Mouse (Mus musculus): Measurements from ENCODE around the gene Tmem132b.
"Not testable (repeated sequence)": the region's sequence is repeated elsewhere in the genome, so short reads cannot be mapped to it uniquely, and the experiment has no call there.

The Tmem132b gene

GRCm38 (mm10) chr5:125531634-125532033 lies at the start of gene Tmem132b:
Tmem132b (plus strand) TSS chr5:125531774.
- no peak for DNase-seq

- no peak for DNase-seq
Observed at GRCm38 (mm10) chr5:125482474-125482873, 49.1 kb upstream of the Tmem132b start.

GRCm38 (mm10) chr5:125483712-125484611 lies 47.6 kb upstream of the Tmem132b start:
- DNase-seq, result no peak

GRCm38 (mm10) chr5:125485031-125485778 lies 46.4 kb upstream of the Tmem132b start:
- DNase-seq, result no peak

- no peak for DNase-seq
Observed at GRCm38 (mm10) chr5:125486088-125486487, 45.5 kb upstream of the Tmem132b start.

GRCm38 (mm10) chr5:125487375-125488115 lies 44.0 kb upstream of the Tmem132b start:
- peak; percentile 66 for DNase-seq

- no peak for DNase-seq
Observed at GRCm38 (mm10) chr5:125488116-125488455, 43.5 kb upstream of the Tmem132b start.

GRCm38 (mm10) chr5:125488953-125489352 lies 42.6 kb upstream of the Tmem132b start:
- not testable (repeated sequence) for DNase-seq

- peak; percentile 64 for DNase-seq
Observed at GRCm38 (mm10) chr5:125491107-125491506, 40.5 kb upstream of the Tmem132b start.

GRCm38 (mm10) chr5:125492379-125493092 lies 39.0 kb upstream of the Tmem132b start:
- no peak for DNase-seq

- DNase-seq, result no peak
Observed at GRCm38 (mm10) chr5:125493093-125493423, 38.5 kb upstream of the Tmem132b start.

GRCm38 (mm10) chr5:125495655-125496054 lies 35.9 kb upstream of the Tmem132b start:
- no peak for DNase-seq

- peak; percentile 80 for DNase-seq
Observed at GRCm38 (mm10) chr5:125497821-125498600, 33.6 kb upstream of the Tmem132b start.

GRCm38 (mm10) chr5:125501505-125501904 lies 30.1 kb upstream of the Tmem132b start:
- DNase-seq, result no peak

- DNase-seq, result no peak
Observed at GRCm38 (mm10) chr5:125502186-125502585, 29.4 kb upstream of the Tmem132b start.

- no peak for DNase-seq
Observed at GRCm38 (mm10) chr5:125503628-125504027, 27.9 kb upstream of the Tmem132b start.

GRCm38 (mm10) chr5:125504692-125505091 lies 26.9 kb upstream of the Tmem132b start:
- DNase-seq, result no peak

- DNase-seq, result no peak
Observed at GRCm38 (mm10) chr5:125505968-125506367, 25.6 kb upstream of the Tmem132b start.

GRCm38 (mm10) chr5:125507582-125507981 lies 24.0 kb upstream of the Tmem132b start:
- no peak for DNase-seq

GRCm38 (mm10) chr5:125508006-125508405 lies 23.6 kb upstream of the Tmem132b start:
- DNase-seq, result no peak

- DNase-seq, result peak; percentile 61
Observed at GRCm38 (mm10) chr5:125509541-125509940, 22.0 kb upstream of the Tmem132b start.

GRCm38 (mm10) chr5:125515006-125515405 lies 16.6 kb upstream of the Tmem132b start:
- DNase-seq, result no peak

Measured in cerebellum, adult 8-10 months (tissue).